Mouse (Mus musculus): ENCODE results near the gene Ninj2.

Ninj2 gene

GRCm38 (mm10) chr6:120197964-120198363 is 104.8 kb downstream of the Ninj2 start:
- DNase-seq (ENCODE audit: low spot score in 2 of 2), result peak; percentile 62 to 76

DNA sequence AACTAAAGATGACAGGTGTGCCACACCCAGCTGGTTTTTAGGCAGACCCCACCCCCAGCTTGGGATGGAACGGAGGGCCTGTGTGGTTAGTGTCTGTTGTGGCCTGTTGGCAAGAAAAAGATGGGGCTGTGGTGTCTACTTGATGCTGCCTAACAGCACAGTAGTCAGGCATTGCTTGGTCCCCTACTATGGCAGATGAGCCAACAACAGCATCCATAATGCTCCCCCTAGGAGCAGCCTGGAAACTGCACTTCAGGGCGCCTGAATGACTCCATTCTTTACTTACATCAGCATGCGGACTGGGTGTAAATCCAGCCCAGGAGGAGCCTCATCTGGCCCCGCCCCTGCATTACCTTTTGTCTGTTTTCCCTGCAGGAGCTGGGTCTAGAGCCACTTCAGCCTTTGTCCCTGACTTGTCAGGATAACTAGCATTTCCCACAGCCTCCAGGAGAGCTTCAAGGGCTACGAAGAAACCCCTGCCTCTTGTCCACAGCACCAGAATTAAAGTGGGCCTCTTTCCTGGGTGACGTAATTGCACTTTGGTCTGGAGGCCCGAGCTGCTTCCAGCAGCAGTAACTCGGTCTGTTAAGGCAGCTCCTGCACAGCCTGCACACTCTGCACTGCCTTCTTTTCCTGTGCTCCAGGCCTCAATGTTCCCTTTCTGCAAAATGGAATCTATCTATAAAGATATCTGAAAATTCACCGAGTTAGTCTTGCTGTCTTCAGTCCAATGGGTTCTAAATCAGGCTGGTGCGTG is 106.7 kb downstream of the Ninj2 start:
- no peak for DNase-seq (ENCODE audit: low spot score in 2 of 2)

- no peak for DNase-seq (ENCODE audit: low spot score in 2 of 2)
Observed at GRCm38 (mm10) chr6:120201956-120202355, 108.8 kb downstream of the Ninj2 start.

DNA sequence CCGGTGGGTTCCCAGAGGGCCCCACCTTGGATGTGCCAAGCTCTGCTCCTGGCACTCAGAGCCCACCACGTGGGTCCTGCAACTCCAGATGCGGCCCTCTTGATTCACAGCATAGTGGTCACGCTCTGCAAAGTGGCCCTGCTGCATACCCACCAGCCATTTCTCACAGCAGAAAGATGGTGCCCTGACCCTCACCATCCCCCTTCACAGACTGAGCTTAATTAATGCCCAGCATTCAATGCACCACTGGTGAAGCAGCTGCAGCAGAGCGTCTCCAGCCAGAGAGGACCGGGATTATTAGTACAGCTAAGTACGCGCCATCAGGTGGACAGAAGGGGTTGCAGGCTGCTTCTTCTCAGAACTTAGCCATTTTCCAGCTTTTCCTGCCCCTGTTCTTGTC is 109.3 kb downstream of the Ninj2 start:
- DNase-seq (ENCODE audit: low spot score in 2 of 2), result no peak

GRCm38 (mm10) chr6:120206586-120206985 is 113.4 kb downstream of the Ninj2 start:
- DNase-seq (ENCODE audit: low spot score in 2 of 2), result peak; percentile 26 to 29

DNA sequence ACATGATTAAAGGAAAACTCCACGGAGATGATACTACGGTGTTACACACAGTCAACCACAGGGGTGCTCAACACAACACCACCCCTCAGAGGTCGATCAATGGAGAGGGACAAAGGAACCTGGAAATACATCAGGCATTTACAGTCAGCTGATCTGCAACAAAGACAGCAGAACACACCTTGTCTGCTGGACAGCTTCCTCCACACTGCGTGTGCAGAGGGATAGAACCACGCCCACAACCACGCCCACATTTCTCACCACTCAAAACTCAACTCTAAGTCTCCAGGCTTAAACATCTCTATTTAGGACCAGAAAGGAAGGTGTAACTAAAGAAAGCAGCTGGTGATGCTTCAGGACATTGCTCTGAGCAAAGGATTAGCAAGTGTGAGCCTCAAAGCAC is 118.4 kb downstream of the Ninj2 start:
- DNase-seq (ENCODE audit: low spot score in 2 of 2), result no peak

DNA sequence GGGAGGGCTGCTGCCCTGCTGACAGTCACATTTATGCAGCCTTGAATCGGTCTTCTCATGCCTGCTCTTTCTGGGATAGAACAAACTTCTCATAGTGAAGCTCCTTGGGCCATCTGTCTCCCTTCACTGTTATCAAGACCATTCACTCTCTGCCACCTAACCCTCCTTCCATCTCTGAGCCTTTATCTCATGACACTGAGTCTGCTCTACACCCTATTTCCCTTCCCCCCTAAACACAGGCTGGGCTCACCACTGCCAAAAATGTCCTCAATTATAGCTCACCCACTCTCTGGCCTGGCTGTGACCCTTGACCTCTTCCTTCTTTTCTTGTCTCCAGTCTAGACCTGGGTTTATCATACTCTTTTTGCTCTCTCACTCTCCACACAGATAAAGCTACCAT is 123.6 kb downstream of the Ninj2 start:
- DNase-seq (ENCODE audit: low spot score in 2 of 2), result peak; percentile 29 to 58

- no peak for DNase-seq (ENCODE audit: low spot score in 2 of 2)
Observed at GRCm38 (mm10) chr6:120219281-120219680, 126.1 kb downstream of the Ninj2 start.

- DNase-seq (ENCODE audit: low spot score in 2 of 2), result peak in 1 of 2 experiments; percentile 30
Observed at GRCm38 (mm10) chr6:120222669-120223068, 129.5 kb downstream of the Ninj2 start.

DNA sequence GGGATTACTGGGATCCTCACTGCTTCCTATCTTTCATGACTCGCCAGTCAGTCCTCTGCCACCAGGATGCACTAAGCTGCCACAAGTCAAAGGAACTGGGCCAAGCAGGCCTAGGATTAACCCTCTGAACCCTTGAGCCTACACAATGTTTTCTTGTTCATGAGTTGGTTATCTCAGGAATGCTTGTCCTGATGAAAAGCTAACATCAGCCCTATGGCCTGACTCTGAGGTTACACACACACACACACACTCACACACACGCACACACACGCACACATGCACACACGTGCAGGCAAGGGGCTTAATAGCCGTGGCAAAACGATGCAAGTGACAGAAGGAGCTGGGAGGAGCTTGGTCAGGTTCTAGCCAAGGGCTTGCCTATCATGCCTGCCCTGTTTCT is 132.2 kb downstream of the Ninj2 start:
- no peak for DNase-seq (ENCODE audit: low spot score in 2 of 2)

DNA sequence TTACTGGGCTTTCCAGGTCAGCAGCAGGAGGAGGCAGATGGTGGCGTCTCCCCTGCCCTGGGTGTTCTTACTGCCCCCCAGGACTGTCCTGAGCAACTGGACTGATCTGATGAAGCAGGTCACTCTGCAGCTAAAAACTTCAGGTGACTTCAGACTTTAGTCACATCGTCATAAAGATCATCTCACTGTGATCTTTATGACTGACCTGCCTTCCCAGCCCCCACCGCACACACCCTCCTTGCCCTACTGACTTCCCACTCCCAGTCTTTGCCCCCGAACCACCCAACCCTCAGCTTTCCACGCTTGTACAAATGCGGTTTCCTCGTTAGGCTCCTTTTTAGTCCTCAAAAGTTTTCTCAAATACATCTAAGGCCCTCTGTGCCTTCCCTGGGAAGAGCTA is 133.9 kb downstream of the Ninj2 start:
- no peak for DNase-seq (ENCODE audit: low spot score in 2 of 2)

DNA sequence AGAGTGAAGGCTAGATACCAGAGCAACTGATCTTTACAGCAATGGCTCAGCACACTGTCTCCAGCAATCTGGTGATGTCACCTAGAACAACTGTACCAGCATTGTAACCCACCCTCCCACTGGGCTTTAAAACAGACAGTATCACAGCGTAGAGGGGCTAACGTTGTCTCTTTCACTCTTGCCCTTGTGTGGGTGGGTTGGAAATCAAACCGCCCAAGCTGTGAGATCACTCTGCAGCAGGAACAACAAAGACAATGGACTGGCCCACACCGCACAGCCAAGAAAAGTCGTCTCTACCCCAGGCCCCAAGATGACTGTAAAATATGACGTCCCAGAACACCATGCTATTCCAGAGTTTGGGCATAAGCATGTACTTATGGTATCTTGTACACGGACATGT is 136.7 kb downstream of the Ninj2 start:
- no peak for DNase-seq (ENCODE audit: low spot score in 2 of 2)

GRCm38 (mm10) chr6:120230441-120230840 is 137.3 kb downstream of the Ninj2 start:
- no peak for DNase-seq (ENCODE audit: low spot score in 2 of 2)

DNA sequence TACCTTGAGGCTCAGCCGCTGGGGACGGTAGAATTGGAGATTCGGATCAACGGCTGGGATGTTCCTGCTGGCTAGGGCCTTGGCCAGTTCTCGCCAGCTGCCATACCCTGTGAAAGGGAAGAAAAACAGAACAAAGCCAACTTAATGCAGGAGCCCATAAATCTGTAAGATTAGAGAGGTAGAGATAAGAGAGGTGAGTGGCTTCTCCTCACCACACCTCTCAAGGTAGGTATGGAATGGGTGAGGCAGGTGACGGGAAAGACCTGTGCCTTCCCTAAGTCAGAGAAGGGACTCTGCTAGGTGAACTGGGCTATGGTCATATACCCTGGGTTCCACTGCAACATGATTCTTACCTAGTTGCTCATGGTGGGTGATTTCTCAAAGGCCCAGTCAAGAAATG is 139.7 kb downstream of the Ninj2 start:
- no peak for DNase-seq (ENCODE audit: low spot score in 2 of 2)

GRCm38 (mm10) chr6:120235874-120236273 is 142.7 kb downstream of the Ninj2 start:
- DNase-seq (ENCODE audit: low spot score in 2 of 2), result no peak

DNA sequence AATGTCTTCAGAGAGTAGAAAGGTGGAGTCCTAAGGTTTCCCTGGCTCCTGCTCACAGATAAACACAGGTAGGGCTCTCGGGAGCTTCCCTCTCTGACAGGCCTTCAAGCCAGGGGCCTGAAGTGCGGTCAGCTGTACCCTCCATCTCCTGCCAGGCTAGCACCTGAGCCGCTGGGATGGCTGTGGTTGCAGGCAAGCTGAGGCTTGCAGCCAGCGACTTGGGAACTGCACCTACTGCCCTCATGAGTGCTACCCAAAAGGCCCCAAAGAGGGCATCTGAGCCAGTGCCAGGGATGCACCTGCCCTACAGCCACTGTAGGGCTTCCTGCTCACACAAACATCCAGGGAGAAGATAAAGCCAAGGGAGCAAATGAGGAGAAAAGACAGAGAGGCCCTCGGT is 147.3 kb downstream of the Ninj2 start:
- DNase-seq (ENCODE audit: low spot score in 2 of 2), result no peak

- DNase-seq (ENCODE audit: low spot score in 2 of 2), result no peak
Observed at GRCm38 (mm10) chr6:120241453-120241852, 148.3 kb downstream of the Ninj2 start.

DNA sequence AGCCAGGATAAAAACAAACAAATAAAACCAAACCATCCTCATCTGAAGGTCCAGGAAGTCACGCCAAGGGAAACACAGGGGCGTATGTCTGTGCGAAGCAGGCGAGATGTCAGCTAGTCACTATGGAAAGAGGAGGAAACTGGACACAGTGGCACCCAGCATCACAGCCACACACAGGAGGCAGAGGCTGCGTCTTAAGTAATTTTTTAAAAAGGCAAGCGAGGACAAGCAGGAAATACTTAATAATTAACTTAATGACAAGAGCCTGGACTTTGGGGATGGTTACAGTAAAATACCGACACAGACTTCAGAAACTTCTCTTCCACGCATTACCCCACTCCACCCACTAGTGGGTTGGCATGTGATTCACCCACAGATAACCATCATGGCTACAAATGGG is 149.4 kb downstream of the Ninj2 start:
- no peak for DNase-seq (ENCODE audit: low spot score in 2 of 2)

DNA sequence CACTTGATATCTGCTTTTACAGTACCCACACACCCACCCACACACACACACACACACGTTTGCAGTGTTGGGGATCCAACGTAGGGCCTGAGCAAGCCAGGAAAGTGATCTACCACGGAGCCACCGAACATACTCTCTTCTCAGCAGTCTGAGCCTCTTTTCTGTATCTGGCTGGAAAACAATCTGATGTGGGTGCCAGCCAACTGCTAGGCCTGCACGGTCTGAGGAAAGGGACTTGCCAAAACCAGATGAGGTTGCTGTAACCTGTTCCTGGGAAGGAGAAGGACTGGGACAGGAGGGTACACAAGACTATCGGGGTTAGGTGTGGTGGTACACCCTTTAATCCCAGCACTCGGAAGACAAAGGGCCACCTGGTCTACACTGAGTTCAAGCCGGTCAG is 150.1 kb downstream of the Ninj2 start:
- DNase-seq (ENCODE audit: low spot score in 2 of 2), result no peak

DNA sequence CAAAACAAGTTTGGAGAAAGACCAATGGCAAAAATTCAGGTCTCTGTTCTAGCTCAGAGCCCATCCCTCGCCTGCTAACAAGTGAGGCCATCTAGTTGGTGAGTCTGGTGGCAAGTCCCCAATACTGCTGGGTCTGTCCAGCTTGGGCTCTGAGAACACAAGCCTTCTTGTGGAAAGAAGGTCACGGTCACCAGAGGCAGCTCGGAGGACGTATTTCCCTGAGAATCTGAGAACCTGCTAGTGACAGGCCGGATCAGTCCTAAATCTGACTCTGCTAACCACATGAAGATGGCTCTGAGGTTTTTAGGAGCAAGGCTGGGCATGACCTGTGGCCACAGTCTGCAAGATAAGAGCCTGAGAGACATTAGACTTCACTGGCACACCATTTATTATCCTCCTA is 153.5 kb downstream of the Ninj2 start:
- no peak for DNase-seq (ENCODE audit: low spot score in 2 of 2)

- no peak for DNase-seq (ENCODE audit: low spot score in 2 of 2)
Observed at GRCm38 (mm10) chr6:120249831-120250230, 156.7 kb downstream of the Ninj2 start.

Data from spleen, postnatal 36 days (tissue).